Mouse (Mus musculus) embryonic facial prominence, embryonic 11.5 days (tissue): Measurements from ENCODE around the gene Babam2. TPM values are rescaled to one million over a fixed set of nuclear protein-coding genes. Genes with fewer than 3 reads are reported as not detected.

Source experiments
- ATAC-seq: fragments of 200-750 bp; cut with Nextera tagmentation; replicated peaks from 2 replicates; pipeline ENCODE4 v1.8.0; 2017; ENCODE audit warnings: low read depth; ENCODE audit not compliant: insufficient number of reproducible peaks, low FRiP score, low TSS enrichment
- DNase-seq: peaks from one replicate; pipeline ENCODE4 v3.0.0-alpha.2; 2015; ENCODE audit warnings: low spot score
- H3K27ac ChIP-seq: fragments of 300-500 bp; sonication (generic); replicated peaks from 2 replicates; pipeline ENCODE4 v1.5.1; 2014; ENCODE audit warnings: mild to moderate bottlenecking, low read depth, low read length, control low read depth
- H3K27me3 ChIP-seq: fragments of 300-500 bp; sonication (generic); 2 replicates; pipeline ENCODE4 v1.6.1; 2014; ENCODE audit warnings: mild to moderate bottlenecking, low read length, moderate library complexity, mixed read lengths; ENCODE audit not compliant: control insufficient read depth, insufficient read depth
- H3K36me3 ChIP-seq: fragments of 300-500 bp; sonication (generic); replicated peaks from 2 replicates; pipeline ENCODE4 v1.6.1; 2014; ENCODE audit warnings: low read depth, mild to moderate bottlenecking, low read length, moderate library complexity, mixed read lengths; ENCODE audit not compliant: control insufficient read depth, insufficient read depth
- H3K4me1 ChIP-seq: fragments of 300-500 bp; sonication (generic); 2 replicates; pipeline ENCODE4 v1.6.1; 2014; ENCODE audit warnings: low read length, mixed read lengths; ENCODE audit not compliant: control insufficient read depth, insufficient read depth
- H3K4me2 ChIP-seq: fragments of 300-500 bp; sonication (generic); 2 replicates; pipeline ENCODE4 v1.6.1; 2014; ENCODE audit warnings: low read depth, mild to moderate bottlenecking, control low read depth, low read length, moderate library complexity
- H3K4me3 ChIP-seq: fragments of 300-500 bp; sonication (generic); 2 replicates; pipeline ENCODE4 v1.5.1; 2014; ENCODE audit warnings: low read depth, low read length, control low read depth
- H3K9ac ChIP-seq: fragments of 300-500 bp; sonication (generic); replicated peaks from 2 replicates; pipeline ENCODE4 v1.6.1; 2014; ENCODE audit warnings: mild to moderate bottlenecking, control low read depth, low read length
- H3K9me3 ChIP-seq: fragments of 300-500 bp; sonication (generic); replicated peaks from 2 replicates; pipeline ENCODE4 v1.6.1; 2016; ENCODE audit warnings: mild to moderate bottlenecking, low read length, inconsistent platforms, mixed read lengths; ENCODE audit not compliant: control insufficient read depth
- WGBS: fragments of 180-500 bp; shearing (Covaris S2); extraction: QIAGEN DNeasy Blood & Tissue Kit; methylation state at CpG from one replicate; pipeline ENCODE4 v1.1.7; 2014; 5-methylcytosine and 5-hydroxymethylcytosine counted together
- polyA plus RNA-seq: library from polyadenylated mRNA; unstranded; fragments of >200 nt; fragmentation: Nextera tagmentation; extraction: Ambion mirVana; gene quantifications from 2 replicates; pipeline ENCODE4 v1.2.1, GENCODE M21; 2014

Babam2 gene
- polyA plus RNA-seq, 1 experiment from 2014 or later: 38.8 TPM

DNA sequence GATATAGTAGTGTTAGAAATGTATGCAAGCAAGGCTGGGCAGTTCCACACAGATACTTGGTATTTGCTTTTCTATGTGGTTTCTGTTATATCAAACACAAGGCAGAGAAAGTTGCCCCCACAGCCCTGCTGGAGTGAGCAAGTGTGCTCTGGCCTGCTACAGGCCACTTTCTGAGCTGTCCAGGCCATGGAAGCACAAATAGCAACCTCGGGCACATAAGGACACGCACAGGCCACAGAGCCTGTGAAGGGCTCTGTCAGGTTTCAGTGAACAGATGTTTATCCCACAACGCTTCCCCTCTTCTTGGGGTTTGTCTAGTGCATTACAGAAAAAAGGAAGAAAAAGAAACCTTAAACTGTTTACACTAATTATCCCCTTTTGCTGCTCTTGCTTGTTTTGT is 236.9 kb downstream of the Babam2 start:
- ATAC-seq: no peak
- 73% methylated on average over 3 of the region's 3 CpGs for WGBS
- Histone ChIP-seq H3K9ac (no peak overlapping the region), H3K4me1 (no peaks in the 10 kb centered on the region), H3K9me3 (no peaks in the 10 kb centered on the region), H3K27ac (no peak overlapping the region), H3K36me3 (no peaks in the 10 kb centered on the region), H3K4me2 (no peak overlapping the region), H3K4me3 (no peak overlapping the region), H3K27me3 (no peaks in the 10 kb centered on the region)
- no peak for DNase-seq

DNA sequence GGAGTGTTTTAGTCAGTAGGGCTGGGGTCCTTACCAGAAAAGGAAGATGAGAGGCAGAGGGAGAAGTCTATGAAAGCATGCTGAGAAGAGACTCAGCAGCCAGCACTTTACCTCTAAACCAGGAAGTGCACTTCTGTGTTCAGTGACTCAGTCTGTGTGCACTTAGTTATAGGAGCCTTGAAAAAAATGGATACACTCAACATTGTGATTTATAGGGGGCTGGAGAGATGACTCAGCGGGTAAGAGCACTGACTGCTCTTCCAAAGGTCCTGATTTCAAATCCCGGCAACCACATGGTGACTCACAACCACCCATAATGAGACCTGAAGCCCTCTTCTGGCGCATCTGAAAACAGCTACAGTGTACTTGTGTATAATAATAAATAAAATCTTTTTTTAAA is 238.5 kb downstream of the Babam2 start:
- no peaks in the 10 kb centered on the region for H3K4me1 ChIP-seq
- ATAC-seq: no peak
- H3K4me2 ChIP-seq: no peak overlapping the region
- H3K36me3 ChIP-seq: no peaks in the 10 kb centered on the region
- H3K27ac ChIP-seq: no peak overlapping the region
- no peaks in the 10 kb centered on the region for H3K27me3 ChIP-seq
- DNase-seq: no peak
- H3K9me3 ChIP-seq: no peaks in the 10 kb centered on the region
- no peak overlapping the region for H3K9ac ChIP-seq
- 89% methylated on average over 3 of the region's 3 CpGs for WGBS
- no peak overlapping the region for H3K4me3 ChIP-seq

DNA sequence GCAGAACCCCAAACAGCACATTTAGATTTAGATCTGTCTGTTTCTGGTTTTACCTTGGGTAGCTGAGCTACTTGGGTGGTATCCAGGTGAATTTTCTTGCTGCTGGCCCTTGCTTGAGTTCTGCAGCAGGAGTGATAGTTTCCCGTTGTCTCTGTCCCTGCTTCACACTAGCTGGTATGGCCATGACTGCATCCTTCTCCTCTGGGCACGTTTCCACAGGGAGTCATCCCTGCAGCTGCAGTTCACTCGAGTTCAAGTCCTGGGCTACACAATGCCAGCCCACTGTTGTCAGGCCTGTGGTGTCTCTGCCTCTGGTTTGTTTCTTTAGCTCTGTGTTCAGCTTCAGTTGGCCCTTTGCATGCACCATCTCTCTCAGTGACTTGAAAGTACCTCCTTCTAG is 239.0 kb downstream of the Babam2 start:
- H3K27me3 ChIP-seq: no peaks in the 10 kb centered on the region
- H3K27ac ChIP-seq: no peak overlapping the region
- 83% methylated on average over 3 of the region's 3 CpGs for WGBS
- H3K4me1 ChIP-seq: no peaks in the 10 kb centered on the region
- H3K4me3 ChIP-seq: no peak overlapping the region
- no peak for ATAC-seq
- no peaks in the 10 kb centered on the region for H3K9me3 ChIP-seq
- H3K9ac ChIP-seq: no peak overlapping the region
- no peak for DNase-seq
- H3K4me2 ChIP-seq: no peak overlapping the region
- no peaks in the 10 kb centered on the region for H3K36me3 ChIP-seq

DNA sequence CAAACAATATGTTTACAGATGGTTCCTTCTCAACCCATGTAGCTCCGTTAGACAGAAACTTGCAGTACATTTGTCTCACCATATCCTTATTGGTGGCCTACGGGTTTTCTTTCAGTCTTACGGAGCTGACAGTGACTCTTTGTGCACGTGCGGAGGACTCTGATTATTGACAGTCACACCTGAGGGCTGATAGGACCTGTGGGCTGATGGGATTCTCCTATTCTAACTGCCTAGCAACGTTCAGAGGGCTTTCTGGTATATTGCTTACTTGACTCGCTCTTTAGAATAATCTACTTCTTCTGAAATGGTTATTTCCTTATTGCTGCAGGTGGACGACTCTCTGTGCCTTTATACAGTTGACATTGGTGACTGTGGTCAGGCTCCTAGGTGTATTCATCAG is 243.4 kb downstream of the Babam2 start:
- no peak for DNase-seq
- H3K27ac ChIP-seq: no peak overlapping the region
- no peaks in the 10 kb centered on the region for H3K27me3 ChIP-seq
- no peaks in the 10 kb centered on the region for H3K4me1 ChIP-seq
- no peaks in the 10 kb centered on the region for H3K9me3 ChIP-seq
- H3K36me3 ChIP-seq: no peaks in the 10 kb centered on the region
- 88% methylated on average over 8 of the region's 8 CpGs for WGBS
- no peak for ATAC-seq
- no peak overlapping the region for H3K4me2 ChIP-seq
- no peak overlapping the region for H3K4me3 ChIP-seq
- no peak overlapping the region for H3K9ac ChIP-seq

DNA sequence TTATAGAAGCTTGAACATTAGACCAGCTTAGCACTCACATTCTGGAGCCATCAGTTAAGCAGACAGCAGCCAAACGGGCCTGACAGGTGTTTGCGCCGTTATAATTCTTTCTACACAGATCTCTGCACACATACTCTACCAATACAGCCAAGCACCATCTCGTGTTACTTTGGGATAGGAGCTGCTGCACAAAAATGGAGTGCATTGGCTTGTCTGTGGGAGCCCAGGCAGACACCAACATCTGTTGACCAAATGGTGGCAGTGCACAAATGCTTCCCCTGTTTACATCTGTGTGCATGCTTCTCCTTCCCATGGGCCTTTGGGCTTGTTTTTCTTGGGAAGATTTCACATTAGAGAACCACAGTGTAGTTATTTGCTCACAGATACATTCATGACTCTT is 249.7 kb downstream of the Babam2 start:
- 40% methylated on average over 4 of the region's 4 CpGs for WGBS
- H3K27me3 ChIP-seq: no peaks in the 10 kb centered on the region
- no peaks in the 10 kb centered on the region for H3K36me3 ChIP-seq
- no peaks in the 10 kb centered on the region for H3K9me3 ChIP-seq
- ATAC-seq: no peak
- no peak overlapping the region for H3K9ac ChIP-seq
- no peaks in the 10 kb centered on the region for H3K4me1 ChIP-seq
- DNase-seq: peak; percentile 63
- no peak overlapping the region for H3K4me2 ChIP-seq
- no peak overlapping the region for H3K4me3 ChIP-seq
- no peak overlapping the region for H3K27ac ChIP-seq

DNA sequence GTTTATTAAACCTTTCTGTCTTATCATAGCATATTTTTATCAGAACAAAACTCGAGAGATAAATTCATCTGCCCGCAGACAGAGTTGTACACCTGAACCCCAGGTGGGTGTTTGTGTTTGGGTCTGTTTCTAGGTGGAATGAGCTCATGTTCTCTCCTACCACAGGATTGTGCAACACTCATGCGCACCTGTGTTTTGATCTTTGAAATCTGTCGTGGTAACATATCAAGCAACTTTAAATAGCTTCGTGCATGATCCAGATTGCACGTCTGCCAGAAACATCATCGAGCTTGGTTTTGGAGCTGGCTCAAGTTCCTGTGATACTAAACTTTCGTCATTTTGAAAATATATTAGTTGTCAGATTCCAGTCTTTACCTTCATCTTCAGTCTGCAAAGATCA is 251.9 kb downstream of the Babam2 start:
- DNase-seq: no peak
- Histone ChIP-seq H3K4me3 (no peak overlapping the region), H3K4me1 (no peaks in the 10 kb centered on the region), H3K9ac (no peak overlapping the region), H3K27me3 (no peaks in the 10 kb centered on the region), H3K4me2 (no peak overlapping the region), H3K36me3 (no peaks in the 10 kb centered on the region), H3K9me3 (no peaks in the 10 kb centered on the region), H3K27ac (no peak overlapping the region)
- ATAC-seq: no peak
- 89% methylated on average over 8 of the region's 8 CpGs for WGBS

DNA sequence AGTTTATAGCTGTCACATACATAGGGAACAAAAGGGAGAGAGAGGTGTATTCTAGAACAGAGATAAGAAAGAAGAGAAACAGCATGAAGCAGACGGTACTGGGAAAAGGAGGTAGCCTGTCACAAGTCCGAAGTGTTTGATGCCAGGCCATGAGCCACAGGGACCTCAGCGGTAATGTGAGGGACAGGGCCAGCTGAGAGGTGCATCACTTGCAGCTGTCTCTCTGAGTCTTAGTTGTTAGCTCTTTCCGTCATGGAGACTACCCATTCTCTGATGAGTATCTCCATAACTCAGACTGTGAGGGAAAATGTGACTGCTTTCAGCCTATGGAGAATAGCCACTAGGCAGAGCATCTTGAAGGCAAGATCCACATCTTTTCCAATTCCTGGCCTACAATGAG is 253.0 kb downstream of the Babam2 start:
- Histone ChIP-seq H3K9ac (no peak overlapping the region), H3K27me3 (no peaks in the 10 kb centered on the region), H3K4me2 (no peak overlapping the region), H3K27ac (no peak overlapping the region), H3K36me3 (no peaks in the 10 kb centered on the region), H3K4me3 (no peak overlapping the region), H3K4me1 (no peaks in the 10 kb centered on the region), H3K9me3 (no peaks in the 10 kb centered on the region)
- 88% methylated on average over 4 of the region's 4 CpGs for WGBS
- DNase-seq (no peak), ATAC-seq (no peak)

DNA sequence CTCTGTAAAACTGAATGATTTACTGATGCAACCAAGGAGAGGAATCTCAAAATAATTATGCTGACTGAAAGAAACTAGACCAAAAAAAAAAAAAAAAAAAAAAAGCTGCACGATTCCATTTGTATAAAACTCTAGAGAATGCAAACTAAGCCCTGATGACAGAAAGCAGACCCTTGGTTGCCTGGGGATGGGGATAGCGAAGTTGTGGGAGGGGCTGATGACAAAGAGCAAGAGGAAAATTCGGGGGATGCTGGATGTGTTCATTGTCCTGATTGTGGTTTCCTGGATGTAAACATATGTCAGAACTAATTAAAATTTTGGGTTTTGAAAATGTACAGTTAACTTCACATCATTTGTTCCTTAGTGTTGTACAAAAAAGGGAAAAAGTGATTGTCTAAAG is 257.7 kb downstream of the Babam2 start:
- H3K36me3 ChIP-seq: no peaks in the 10 kb centered on the region
- no peak overlapping the region for H3K4me2 ChIP-seq
- no peaks in the 10 kb centered on the region for H3K9me3 ChIP-seq
- no peaks in the 10 kb centered on the region for H3K27me3 ChIP-seq
- H3K27ac ChIP-seq: no peak overlapping the region
- 61% methylated on average over 3 of the region's 3 CpGs for WGBS
- no peak overlapping the region for H3K4me3 ChIP-seq
- ATAC-seq (no peak), DNase-seq (peak; percentile 51)
- H3K9ac ChIP-seq: no peak overlapping the region
- no peaks in the 10 kb centered on the region for H3K4me1 ChIP-seq

DNA sequence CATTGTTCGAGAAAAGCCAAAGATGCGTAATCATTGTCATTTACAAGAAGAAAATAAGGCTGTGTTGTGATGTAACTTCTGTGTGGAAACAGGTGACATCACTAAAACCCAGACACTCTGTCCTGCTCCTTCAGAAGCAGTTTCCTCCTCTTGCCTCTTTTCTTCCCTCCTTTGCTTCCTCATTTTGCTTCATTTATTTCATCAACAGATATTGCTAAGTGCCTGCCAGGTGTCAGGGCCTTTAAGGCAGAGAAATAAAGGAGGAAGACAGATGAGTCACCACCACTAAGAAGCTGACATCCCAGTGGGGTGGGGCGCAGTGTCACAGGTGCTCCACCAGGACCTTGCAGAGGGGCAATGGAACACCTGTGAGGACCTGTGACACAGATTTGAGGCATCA is 258.9 kb downstream of the Babam2 start:
- Histone ChIP-seq H3K27ac (no peak overlapping the region), H3K4me2 (no peak overlapping the region), H3K9me3 (no peaks in the 10 kb centered on the region), H3K9ac (no peak overlapping the region), H3K27me3 (no peaks in the 10 kb centered on the region), H3K4me3 (no peak overlapping the region), H3K4me1 (no peaks in the 10 kb centered on the region), H3K36me3 (no peaks in the 10 kb centered on the region)
- ATAC-seq (no peak), DNase-seq (no peak)
- 98% methylated on average over 3 of the region's 3 CpGs for WGBS
